Mouse (Mus musculus): ENCODE results near the gene Arhgdia. TPM values are rescaled to one million over a fixed set of nuclear protein-coding genes. Genes with fewer than 3 reads are reported as not detected.

The Arhgdia gene
- total RNA-seq, 2 experiments from 2014 or later: 147 to 150 TPM

GRCm38 (mm10) chr11:120535804-120536203, 45.6 kb downstream of the Arhgdia start:
- no peak for DNase-seq

DNA sequence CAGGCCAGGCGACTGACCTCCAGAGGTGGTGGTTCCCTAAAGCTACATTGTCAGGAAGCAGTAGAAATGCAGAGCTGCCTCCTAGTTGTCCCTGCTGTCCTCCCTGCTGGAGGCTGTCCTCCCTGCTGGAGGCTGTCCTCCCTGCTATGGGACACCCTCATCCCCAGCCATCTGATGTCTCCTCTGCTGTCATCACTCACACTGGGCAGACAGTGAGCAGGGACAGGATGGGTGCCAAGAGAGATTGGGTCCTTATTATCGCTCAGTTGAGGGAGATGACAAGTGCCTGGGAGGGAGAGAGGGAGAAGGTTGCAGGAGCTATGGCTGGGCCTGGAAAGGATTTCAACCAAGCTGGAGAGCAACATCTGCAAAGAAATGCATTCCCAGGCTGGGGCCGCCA, 46.3 kb downstream of the Arhgdia start:
- DNase-seq: no peak
- intact Hi-C loops (cut with DNase I): no loop called here

More at GRCm38 (mm10) chr11:120535804-120536203, 45.6 kb downstream of the Arhgdia start:
- intact Hi-C loops (cut with DNase I): no loop called here

DNA sequence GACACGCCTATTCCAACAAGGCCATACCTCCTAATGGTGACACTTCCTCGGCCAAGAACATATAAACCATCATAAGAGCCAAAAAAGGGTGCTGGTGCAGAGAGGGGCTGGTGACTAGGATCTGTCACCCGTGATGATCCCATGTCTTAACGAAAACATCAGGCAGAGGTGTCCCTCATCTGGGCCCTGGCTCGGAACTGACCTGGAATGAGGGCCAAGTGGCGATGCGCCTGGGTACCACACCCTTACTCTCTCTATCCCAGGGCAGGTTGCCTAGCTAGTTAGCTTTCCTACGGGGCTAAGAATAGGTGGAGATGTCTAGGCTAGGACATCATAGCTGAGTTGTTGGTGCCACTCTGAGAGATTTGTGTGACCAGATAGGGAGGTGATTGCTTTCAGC, 47.3 kb downstream of the Arhgdia start:
- DNase-seq: no peak
- intact Hi-C loops (cut with DNase I): no loop called here

DNA sequence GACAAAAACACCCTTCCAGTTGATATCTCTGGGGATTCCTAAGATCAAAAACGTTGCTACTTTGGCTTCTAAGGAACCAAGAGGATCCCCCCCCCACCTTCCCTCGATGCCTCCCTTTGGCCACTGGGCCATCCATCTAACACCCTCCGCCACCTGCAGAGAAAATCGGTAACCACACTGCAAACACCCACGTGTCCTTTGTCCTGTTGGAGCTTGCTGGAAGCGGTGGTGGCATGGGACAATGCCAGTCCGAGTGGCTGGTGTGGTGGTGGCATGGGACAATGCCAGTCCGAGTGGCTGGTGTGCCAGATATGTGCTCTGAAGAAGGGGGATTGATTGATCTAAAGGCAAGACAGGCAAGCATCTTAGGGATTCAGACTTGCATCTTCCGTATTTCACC, 49.8 kb downstream of the Arhgdia start:
- intact Hi-C loops (cut with DNase I): no loop called here
- no peak for DNase-seq

DNA sequence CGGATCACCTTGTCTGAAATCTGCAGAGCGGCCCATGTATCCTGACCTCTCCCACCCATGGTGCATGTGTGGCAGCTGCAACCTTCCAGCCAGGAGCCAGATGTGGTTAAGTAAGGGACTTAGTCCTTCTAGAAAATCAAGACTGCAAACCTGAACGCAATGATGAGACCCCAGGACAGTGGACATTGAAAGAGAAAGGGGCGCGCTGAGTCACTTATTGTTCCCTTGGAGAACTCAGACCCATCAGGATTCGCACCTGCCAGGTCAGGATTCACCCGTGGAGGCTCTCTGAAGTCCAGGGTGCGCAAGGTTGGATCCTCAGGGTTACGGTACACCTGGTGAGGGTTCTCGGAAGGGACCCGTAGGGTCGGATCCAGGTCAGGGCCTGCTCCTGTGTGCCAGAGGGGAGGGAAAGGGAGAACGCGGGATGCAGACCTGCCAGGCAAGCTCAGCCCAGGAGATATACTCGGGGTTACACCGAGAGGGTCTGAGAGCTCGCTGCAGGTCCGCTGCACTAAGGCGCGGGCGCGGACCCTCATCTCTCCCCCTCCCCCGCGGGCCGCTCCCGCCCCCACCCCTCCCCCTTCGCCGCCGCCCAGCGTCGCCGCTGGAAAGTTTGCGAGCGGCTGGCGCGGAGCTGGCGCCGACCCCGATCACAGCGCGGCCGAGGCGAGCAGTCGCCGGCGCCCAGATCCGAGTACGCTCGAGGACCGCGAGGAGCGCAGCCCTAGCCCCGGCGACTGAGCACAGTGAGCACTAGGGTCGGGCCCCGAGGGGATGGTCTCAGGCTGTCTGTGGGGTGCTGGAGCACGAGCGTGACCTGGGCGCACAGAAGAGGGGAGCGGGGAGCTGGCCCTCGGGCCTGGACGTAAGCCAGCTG, 51.1 kb downstream of the Arhgdia start, which contains the start of gene Gcgr:
Gene Gcgr (plus strand): TSS at position 615 of the 880 bp plus-strand sequence.
- intact Hi-C loops (cut with DNase I): no loop called here
- DNase-seq: no peak

DNA sequence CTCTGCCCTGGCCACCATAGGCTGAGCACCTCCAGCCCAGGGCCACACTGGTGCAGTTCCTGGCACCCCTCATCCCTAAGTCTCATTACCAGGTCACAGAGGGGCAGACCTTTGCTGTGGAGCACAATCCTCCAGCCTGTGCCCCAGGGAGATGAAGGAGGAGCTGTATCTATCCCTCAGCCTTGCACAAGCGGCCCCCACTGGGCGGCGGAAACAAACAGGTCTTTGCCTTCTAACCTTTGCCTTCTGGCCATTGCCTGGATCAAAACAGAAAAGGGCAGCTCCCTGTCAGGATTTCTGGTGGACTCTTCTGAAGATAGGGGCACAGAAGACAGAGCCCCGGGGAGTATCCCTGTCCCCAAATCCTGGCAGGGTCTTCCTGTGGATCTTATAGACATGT, 52.5 kb downstream of the Arhgdia start:
- intact Hi-C loops (cut with DNase I): no loop called here

More for the DNA sequence above, 52.5 kb downstream of the Arhgdia start:
- no peak for DNase-seq

Small RNAs within 50 kb of the gene (microRNA-seq; reads per million reads assigned to microRNA genes)
- 0 to 0.67 reads per million in 2 experiments for gene Mir6936 (ENCODE audit: borderline number of aligned reads in 2 of 2)

Other genes with a start within 250 kb of the Arhgdia start
- gene Actg1, start 233.1 kb downstream of the Arhgdia start, total RNA-seq (2021): 100 to 1,000 TPM; 218 to 338 TPM
- gene Fscn2, start 220.1 kb downstream of the Arhgdia start, total RNA-seq (2021): not detected
- gene Faap100, start 202.9 kb downstream of the Arhgdia start, total RNA-seq (2021): 10 to 100 TPM; 13.8 to 15.4 TPM
- gene Nploc4, start 143.9 kb downstream of the Arhgdia start, total RNA-seq (2021): 10 to 100 TPM; 60.4 to 62.2 TPM
- 1 to 10 TPM in 1 of 2 experiments, under 1 TPM in 1; 0.35 to 1.2 TPM for gene Tspan10, start 139.0 kb downstream of the Arhgdia start, total RNA-seq (2021)
- under 1 TPM in 1 of 2 experiments, not detected in 1; 0.75 TPM for gene Pde6g, start 128.1 kb downstream of the Arhgdia start, total RNA-seq (2021)
- gene Oxld1, start 123.6 kb downstream of the Arhgdia start, total RNA-seq (2021): 10 to 100 TPM; 54.1 to 61.4 TPM
- 1 to 10 TPM; 5.9 to 6.4 TPM for gene Ccdc137, start 123.5 kb downstream of the Arhgdia start, total RNA-seq (2021)
- gene Arl16, start 114.0 kb downstream of the Arhgdia start, total RNA-seq (2021): 10 to 100 TPM in 1 of 2 experiments, 1 to 10 TPM in 1; 8.6 to 12.2 TPM
- 100 to 1,000 TPM; 222 to 245 TPM for gene Mrpl12, start 97.0 kb downstream of the Arhgdia start, total RNA-seq (2021)
- gene Slc25a10, start 89.8 kb downstream of the Arhgdia start, total RNA-seq (2021): 10 to 100 TPM; 13.4 to 15.0 TPM
- gene Gcgr, start 50.9 kb downstream of the Arhgdia start, total RNA-seq (2021): 1 to 10 TPM in 1 of 2 experiments, under 1 TPM in 1; 0.80 to 1.2 TPM
- 10 to 100 TPM; 43.1 to 43.7 TPM for gene Mcrip1, start 31.9 kb downstream of the Arhgdia start, total RNA-seq (2021)
- gene Ppp1r27, start 30.5 kb downstream of the Arhgdia start, total RNA-seq (2021): under 1 TPM in 1 of 2 experiments, not detected in 1; 0.67 TPM
- gene P4hb, start 8.4 kb downstream of the Arhgdia start, total RNA-seq (2021): 100 to 1,000 TPM; 252 to 258 TPM
- 10 to 100 TPM; 46.4 to 47.8 TPM for gene Alyref, start 16.7 kb upstream of the Arhgdia start, total RNA-seq (2021)
- 10 to 100 TPM; 75.6 to 87.1 TPM for gene Anapc11, start 16.8 kb upstream of the Arhgdia start, total RNA-seq (2021)
- gene Npb, start 26.9 kb upstream of the Arhgdia start, total RNA-seq (2021): not detected
- 10 to 100 TPM; 48.2 to 54.6 TPM for gene Pcyt2, start 36.3 kb upstream of the Arhgdia start, total RNA-seq (2021)
- gene Sirt7, start 43.6 kb upstream of the Arhgdia start, total RNA-seq (2021): 10 to 100 TPM; 10.0 to 10.1 TPM
- 10 to 100 TPM; 39.3 to 43.8 TPM for gene Mafg, start 52.0 kb upstream of the Arhgdia start, total RNA-seq (2021)
- 1 to 10 TPM; 1.2 to 1.3 TPM for gene Pycr1, start 62.1 kb upstream of the Arhgdia start, total RNA-seq (2021)
- 10 to 100 TPM; 76.1 to 78.1 TPM for gene Myadml2, start 66.5 kb upstream of the Arhgdia start, total RNA-seq (2021)
- gene Notum, start 79.6 kb upstream of the Arhgdia start, total RNA-seq (2021): not detected
- 10 to 100 TPM; 42.2 to 43.0 TPM for gene Aspscr1, start 91.3 kb upstream of the Arhgdia start, total RNA-seq (2021)
- 10 to 100 TPM; 33.1 to 38.3 TPM for gene Cenpx, start 132.1 kb upstream of the Arhgdia start, total RNA-seq (2021)
- 1 to 10 TPM; 5.3 to 7.0 TPM for gene Lrrc45, start 132.3 kb upstream of the Arhgdia start, total RNA-seq (2021)
- gene Rac3, start 139.8 kb upstream of the Arhgdia start, total RNA-seq (2021): 1 to 10 TPM in 1 of 2 experiments, under 1 TPM in 1; 0.36 to 1.6 TPM
- 10 to 100 TPM in 1 of 2 experiments, 1 to 10 TPM in 1; 9.2 to 12.0 TPM for gene Dcxr, start 145.7 kb upstream of the Arhgdia start, total RNA-seq (2021)
- 10 to 100 TPM; 14.4 to 19.7 TPM for gene Cbr2, start 150.5 kb upstream of the Arhgdia start, total RNA-seq (2021)
- 10 to 100 TPM; 22.1 to 34.1 TPM for gene Hmga1b, start 181.2 kb upstream of the Arhgdia start, total RNA-seq (2021)
- 10 to 100 TPM; 11.2 to 13.3 TPM for gene Rfng, start 202.6 kb upstream of the Arhgdia start, total RNA-seq (2021)
- 10 to 100 TPM; 54.6 to 58.4 TPM for gene Gps1, start 202.6 kb upstream of the Arhgdia start, total RNA-seq (2021)
- gene Dus1l, start 214.8 kb upstream of the Arhgdia start, total RNA-seq (2021): 10 to 100 TPM; 25.0 to 29.0 TPM
- 10 to 100 TPM; 17.3 to 65.9 TPM for gene Fasn, start 242.9 kb upstream of the Arhgdia start, total RNA-seq (2021)